Mouse (Mus musculus) cortical plate, adult 2 months (tissue): Measurements from ENCODE around the gene Faf1.

Source experiments
- CTCF ChIP-seq: fragments of 200-500 bp; IDR thresholded peaks from 2 replicates; pipeline ENCODE4 v1.5.1; 2011; ENCODE audit warnings: mild to moderate bottlenecking, control low read depth, low read length; ENCODE audit not compliant: insufficient read depth; ENCODE audit errors: extremely low read depth
- POLR2A ChIP-seq: fragments of 200-500 bp; IDR thresholded peaks from 2 replicates; pipeline ENCODE4 v1.6.1; 2011; ENCODE audit warnings: mild to moderate bottlenecking, low read length, control low read depth; ENCODE audit not compliant: insufficient read depth; ENCODE audit errors: extremely low read depth

GRCm38 (mm10) chr4:109662271-109662670, 14.1 kb upstream of the Faf1 start:
- TF ChIP-seq POLR2A, result no peak
- no peak for TF ChIP-seq CTCF
